Mouse (Mus musculus): ENCODE measurements at regions not wholly inside any gene's neighbourhood (a gene's known extent, or its start where the extent isn't known, plus 50 kb on each side); places are given as distances from the start of the nearest gene placed in this dataset.

- intact Hi-C loops (cut with DNase I), result no loop called here
- no peak for DNase-seq (ENCODE audit: low spot score)
These were observed 670.7 kb downstream of the Poteg start for GRCm38 (mm10) chr8:28117997-28118778.

GRCm38 (mm10) chr8:28125021-28125420, 677.6 kb downstream of the Poteg start:
- DNase-seq (ENCODE audit: low spot score), result no peak
- intact Hi-C loops (cut with DNase I), result no loop called here

- DNase-seq (ENCODE audit: low spot score), result no peak
- intact Hi-C loops (cut with DNase I), result loop anchor here (10.0 kb wide), 1 partner anchor 833 kb away; no protein-coding TSS in a partner anchor
These were observed 694.4 kb downstream of the Poteg start for GRCm38 (mm10) chr8:28141916-28142315.

GRCm38 (mm10) chr8:28148599-28149452, 701.4 kb downstream of the Poteg start:
- intact Hi-C loops (cut with DNase I), result loop anchor here (5.0 to 10.0 kb wide), 2 partner anchors 826 to 1143 kb away; no protein-coding TSS in a partner anchor

GRCm38 (mm10) chr8:28149453-28149767, 701.9 kb downstream of the Poteg start:
- intact Hi-C loops (cut with DNase I), result loop anchor here (5.0 to 10.0 kb wide), 2 partner anchors 825 to 1143 kb away; no protein-coding TSS in a partner anchor
- no peak for DNase-seq (ENCODE audit: low spot score)

More at GRCm38 (mm10) chr8:28148599-28149452, 701.4 kb downstream of the Poteg start:
- no peak for DNase-seq (ENCODE audit: low spot score)

- DNase-seq (ENCODE audit: low spot score), result no peak
These were observed 713.2 kb downstream of the Poteg start for GRCm38 (mm10) chr8:28160651-28161050.

GRCm38 (mm10) chr8:28168036-28168435, 720.6 kb downstream of the Poteg start:
- no peak for DNase-seq (ENCODE audit: low spot score)
- intact Hi-C loops (cut with DNase I), result no loop called here

More at GRCm38 (mm10) chr8:28160651-28161050, 713.2 kb downstream of the Poteg start:
- intact Hi-C loops (cut with DNase I), result no loop called here

- no peak for DNase-seq (ENCODE audit: low spot score)
These were observed 724.0 kb downstream of the Poteg start for GRCm38 (mm10) chr8:28171456-28171855.

GRCm38 (mm10) chr8:28195943-28196342, 748.5 kb downstream of the Poteg start:
- DNase-seq (ENCODE audit: low spot score), result no peak
- intact Hi-C loops (cut with DNase I), result no loop called here

More at GRCm38 (mm10) chr8:28171456-28171855, 724.0 kb downstream of the Poteg start:
- intact Hi-C loops (cut with DNase I), result no loop called here

GRCm38 (mm10) chr8:28235562-28235961, 788.1 kb downstream of the Poteg start:
- intact Hi-C loops (cut with DNase I), result no loop called here
- no peak for DNase-seq (ENCODE audit: low spot score)

GRCm38 (mm10) chr8:28239411-28239810, 791.9 kb downstream of the Poteg start:
- no peak for DNase-seq (ENCODE audit: low spot score)
- intact Hi-C loops (cut with DNase I), result no loop called here

- intact Hi-C loops (cut with DNase I), result no loop called here
- no peak for DNase-seq (ENCODE audit: low spot score)
These were observed 805.1 kb downstream of the Poteg start for GRCm38 (mm10) chr8:28252399-28253240.

GRCm38 (mm10) chr8:28267277-28267676, 819.8 kb downstream of the Poteg start:
- no peak for DNase-seq (ENCODE audit: low spot score)
- intact Hi-C loops (cut with DNase I), result no loop called here

GRCm38 (mm10) chr8:28284257-28284656, 836.8 kb downstream of the Poteg start:
- intact Hi-C loops (cut with DNase I), result no loop called here
- DNase-seq (ENCODE audit: low spot score), result no peak

GRCm38 (mm10) chr8:28298896-28299793, 851.7 kb downstream of the Poteg start:
- intact Hi-C loops (cut with DNase I), result no loop called here
- peak; percentile 1 for DNase-seq (ENCODE audit: low spot score)

- DNase-seq (ENCODE audit: low spot score), result no peak
- intact Hi-C loops (cut with DNase I), result no loop called here
These were observed 869.6 kb downstream of the Poteg start for GRCm38 (mm10) chr8:28317081-28317480.

GRCm38 (mm10) chr8:28333388-28333787, 885.9 kb downstream of the Poteg start:
- no peak for DNase-seq (ENCODE audit: low spot score)
- intact Hi-C loops (cut with DNase I), result no loop called here

GRCm38 (mm10) chr8:28337484-28337883, 890.0 kb downstream of the Poteg start:
- intact Hi-C loops (cut with DNase I), result no loop called here
- no peak for DNase-seq (ENCODE audit: low spot score)

- DNase-seq (ENCODE audit: low spot score), result no peak
- intact Hi-C loops (cut with DNase I), result no loop called here
These were observed 893.8 kb downstream of the Poteg start for GRCm38 (mm10) chr8:28341236-28341635.
